Mouse (Mus musculus) adrenal gland (tissue): Measurements from ENCODE around the gene Hat1.

Source experiments
- intact Hi-C: fragments of 180-260 bp; cut with DNase I; formaldehyde crosslinking; loops from one replicate; pipeline ENCODE4 v1.15.1; 2025

Hat1 gene

GRCm38 (mm10) chr2:71461139-71461538 lies 72.4 kb downstream of the Hat1 start:
- intact Hi-C loops = no loop called here

- intact Hi-C loops = no loop called here
Measured at GRCm38 (mm10) chr2:71461589-71461988, 72.8 kb downstream of the Hat1 start.

GRCm38 (mm10) chr2:71462066-71462465 lies 73.3 kb downstream of the Hat1 start:
- intact Hi-C loops = no loop called here

- intact Hi-C loops = no loop called here
Measured at GRCm38 (mm10) chr2:71462553-71462952, 73.8 kb downstream of the Hat1 start.

GRCm38 (mm10) chr2:71466103-71466502 lies 77.3 kb downstream of the Hat1 start:
- intact Hi-C loops = no loop called here

GRCm38 (mm10) chr2:71466861-71467450 lies 78.2 kb downstream of the Hat1 start:
- intact Hi-C loops = no loop called here

GRCm38 (mm10) chr2:71471094-71471493 lies 82.3 kb downstream of the Hat1 start:
- intact Hi-C loops = no loop called here

- intact Hi-C loops = no loop called here
Measured at GRCm38 (mm10) chr2:71473830-71474229, 85.1 kb downstream of the Hat1 start.

- intact Hi-C loops = no loop called here
Measured at GRCm38 (mm10) chr2:71474345-71474744, 85.6 kb downstream of the Hat1 start.

- intact Hi-C loops = no loop called here
Measured at GRCm38 (mm10) chr2:71475311-71475710, 86.6 kb downstream of the Hat1 start.

GRCm38 (mm10) chr2:71475760-71476159 lies 87.0 kb downstream of the Hat1 start:
- intact Hi-C loops = no loop called here

- intact Hi-C loops = no loop called here
Measured at GRCm38 (mm10) chr2:71477787-71478186, 89.0 kb downstream of the Hat1 start.

GRCm38 (mm10) chr2:71479917-71480316 lies 91.2 kb downstream of the Hat1 start:
- intact Hi-C loops = no loop called here

GRCm38 (mm10) chr2:71481825-71482224 lies 93.1 kb downstream of the Hat1 start:
- intact Hi-C loops = no loop called here

GRCm38 (mm10) chr2:71483046-71483716 lies 94.4 kb downstream of the Hat1 start:
- intact Hi-C loops = no loop called here

- intact Hi-C loops = no loop called here
Measured at GRCm38 (mm10) chr2:71483717-71484066, 94.9 kb downstream of the Hat1 start.
